Mouse (Mus musculus) right cerebral cortex, postnatal 25 days (tissue): ENCODE data around the gene Ttc30b.
"Not testable (repeated sequence)": the region's sequence is repeated elsewhere in the genome, so short reads cannot be mapped to it uniquely, and the experiment has no call there.

Experiments
- DNase-seq: peaks from one replicate; pipeline ENCODE4 v3.0.0; 2022

The Ttc30b gene

GRCm38 (mm10) chr2:75937520-75938116, 767 bp downstream of the Ttc30b start:
- DNase-seq = not testable (repeated sequence)

- not testable (repeated sequence) for DNase-seq
Measured at GRCm38 (mm10) chr2:75936685-75937084, 1.7 kb downstream of the Ttc30b start.

DNA sequence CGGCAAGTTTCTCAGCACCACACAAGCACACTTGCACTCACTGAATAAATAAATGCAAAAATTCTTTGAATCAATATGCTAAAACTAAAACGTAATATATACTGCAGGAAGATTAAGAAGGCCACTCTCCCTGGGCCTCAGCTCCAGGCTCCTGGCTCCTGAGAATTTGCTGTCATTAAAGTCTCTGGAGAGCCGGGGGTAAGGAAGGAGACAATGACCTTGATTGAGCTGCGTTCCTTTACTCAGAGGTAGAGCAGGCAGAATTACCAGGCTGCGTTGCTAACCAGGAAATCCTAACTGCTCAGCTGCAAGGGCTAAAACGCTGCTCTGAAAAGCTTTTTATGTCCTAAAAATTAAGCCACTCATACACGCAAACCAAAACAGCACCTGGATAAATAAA, 4.8 kb downstream of the Ttc30b start:
- DNase-seq = no peak

GRCm38 (mm10) chr2:75930941-75931340, 7.4 kb downstream of the Ttc30b start:
- no peak for DNase-seq

GRCm38 (mm10) chr2:75929786-75930444, 8.5 kb downstream of the Ttc30b start:
- no peak for DNase-seq

DNA sequence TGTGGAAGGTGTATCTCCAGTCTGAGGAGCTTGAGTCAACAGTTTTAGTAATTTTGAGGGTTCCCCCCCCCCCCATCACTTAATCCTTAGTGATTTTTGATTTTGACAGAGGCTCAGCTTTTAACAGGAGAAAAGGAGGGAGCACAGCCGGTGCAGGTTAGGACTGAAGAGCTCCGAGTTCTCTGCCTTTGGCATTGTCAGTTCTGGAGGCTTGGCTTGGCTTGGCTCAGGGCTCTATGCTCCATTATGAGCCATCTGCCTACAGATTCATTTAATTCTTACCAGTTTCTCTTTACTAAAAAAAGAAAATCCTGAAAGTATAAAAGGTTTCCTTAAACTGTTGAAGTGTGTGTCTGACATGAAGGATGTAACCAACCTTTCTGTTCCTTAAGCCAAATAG, 9.2 kb downstream of the Ttc30b start:
- no peak for DNase-seq

DNA sequence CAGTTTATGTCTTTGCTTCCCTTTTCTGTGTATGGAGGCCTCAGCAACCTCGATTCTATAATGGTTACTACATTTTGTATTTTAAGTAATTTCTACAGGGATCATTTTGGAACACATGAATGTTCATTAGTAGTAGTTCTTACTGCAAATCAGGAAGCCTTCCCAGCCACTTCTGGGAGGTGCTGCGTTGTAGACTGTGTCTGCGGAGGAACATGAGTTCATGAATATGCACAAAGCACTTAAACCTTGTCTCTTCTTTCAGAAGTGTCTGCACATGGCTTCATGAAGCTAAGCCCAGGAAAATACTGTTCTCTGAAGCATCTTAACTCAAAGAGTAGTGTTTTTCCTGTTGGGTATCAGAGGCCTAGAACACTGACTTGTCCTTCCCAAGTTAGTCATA, 10.4 kb downstream of the Ttc30b start:
- DNase-seq = no peak

DNA sequence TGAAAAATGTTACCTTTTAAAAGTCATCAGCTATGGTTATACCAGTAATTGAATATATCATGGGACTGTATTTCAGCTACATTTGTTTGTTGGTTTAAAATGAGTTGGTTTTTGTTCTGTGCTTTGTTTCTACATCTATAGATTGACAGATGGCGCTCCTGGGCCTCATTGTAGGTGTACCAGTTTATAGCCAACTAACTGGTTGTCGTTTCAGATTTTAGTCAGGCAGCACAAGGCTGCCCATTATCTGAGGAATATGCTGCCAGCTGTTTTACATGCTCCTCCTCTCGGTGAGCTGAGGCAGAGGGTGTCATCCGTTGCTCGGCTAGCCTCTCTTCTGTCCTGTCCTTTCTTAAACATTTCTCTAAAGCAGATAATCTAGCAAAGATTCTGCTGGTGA, 12.3 kb downstream of the Ttc30b start:
- DNase-seq = no peak

- no peak for DNase-seq
Measured at GRCm38 (mm10) chr2:75923807-75924340, 14.5 kb downstream of the Ttc30b start.

- DNase-seq = no peak
Measured at GRCm38 (mm10) chr2:75915040-75915439, 23.3 kb downstream of the Ttc30b start.

- no peak for DNase-seq
Measured at GRCm38 (mm10) chr2:75907142-75907541, 31.2 kb downstream of the Ttc30b start.

DNA sequence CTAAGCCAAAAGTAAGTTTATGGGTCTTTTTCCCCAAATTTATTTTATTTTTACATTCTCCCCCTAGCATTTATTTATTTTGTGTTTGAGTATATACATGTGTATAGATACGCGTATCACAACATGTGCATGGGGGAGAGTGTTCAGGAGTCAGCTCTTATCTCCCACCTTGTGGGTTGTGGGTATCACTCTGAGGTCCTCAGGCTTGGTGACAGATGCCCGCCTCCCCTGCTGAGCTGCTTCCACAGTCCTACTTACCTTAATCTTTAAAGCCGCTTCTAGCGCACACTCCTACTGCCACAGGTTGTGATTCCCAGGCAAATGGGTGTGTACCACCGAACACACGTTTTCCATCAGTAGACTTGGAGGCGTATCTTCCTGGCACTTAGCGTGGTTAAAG, 36.5 kb downstream of the Ttc30b start:
- DNase-seq = no peak

- no peak for DNase-seq
Measured at GRCm38 (mm10) chr2:75900281-75900680, 38.1 kb downstream of the Ttc30b start.

DNA sequence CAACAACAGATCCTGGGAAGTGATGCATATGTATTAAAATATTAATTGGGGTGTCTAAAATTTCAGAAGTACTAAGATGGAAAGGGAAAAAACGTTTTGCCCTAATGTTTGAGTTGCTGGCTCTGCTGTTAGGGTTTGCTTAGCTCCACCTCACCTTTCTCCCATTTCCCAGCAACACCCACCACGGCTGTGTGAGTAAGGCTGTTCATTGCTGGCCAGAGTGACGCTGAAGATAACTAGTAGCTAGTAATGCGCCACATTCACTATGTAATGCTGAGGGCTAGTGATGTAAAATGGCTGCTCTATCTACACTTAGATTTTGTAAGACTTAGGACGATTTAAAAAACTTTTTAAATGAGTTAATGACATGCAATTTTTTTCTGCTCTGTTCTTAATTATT, 42.7 kb downstream of the Ttc30b start:
- no peak for DNase-seq

DNA sequence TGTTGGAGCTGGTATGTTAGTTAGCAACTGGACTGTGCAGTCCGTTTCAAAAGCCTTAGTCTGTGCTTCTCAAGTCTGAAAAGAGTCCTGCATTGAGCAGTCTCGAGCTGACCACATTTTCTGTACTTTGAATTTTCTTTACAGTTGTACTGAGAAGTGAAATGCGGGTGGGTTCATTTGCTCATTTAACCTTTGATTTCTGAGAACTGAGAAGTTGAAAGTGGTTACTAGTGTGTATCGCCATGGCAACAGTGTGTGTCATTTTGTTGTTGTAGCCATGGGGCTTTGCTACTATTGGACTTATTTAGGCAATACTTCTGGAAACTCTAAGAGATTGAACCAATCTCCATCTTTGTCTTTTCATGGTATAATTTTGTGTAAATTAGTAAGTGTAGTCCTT, 46.4 kb downstream of the Ttc30b start:
- DNase-seq = no peak
